Mouse (Mus musculus) C2C12 (cell line): ENCODE data around the gene Hoxc9. TPM values are rescaled to one million over a fixed set of nuclear protein-coding genes. Genes with fewer than 3 reads are reported as not detected.

Source experiments
- H3K27me3 ChIP-seq: one replicate; pipeline ENCODE4 v1.6.1; 2011; ENCODE audit not compliant: control insufficient read depth, insufficient read depth, insufficient read length
- H3K36me3 ChIP-seq: one replicate; pipeline ENCODE4 v1.6.1; 2011; ENCODE audit not compliant: control insufficient read depth, insufficient read depth
- H3K4me3 ChIP-seq: one replicate; pipeline ENCODE4 v1.5.1; 2011; ENCODE audit warnings: mild to moderate bottlenecking, control low read depth; ENCODE audit not compliant: poor library complexity, insufficient read depth, severe bottlenecking
- H3K79me2 ChIP-seq: one replicate; pipeline ENCODE4 v1.6.1; 2011; ENCODE audit not compliant: control insufficient read depth, insufficient read depth
- H3K79me3 ChIP-seq: one replicate; pipeline ENCODE4 v1.6.1; 2011; ENCODE audit warnings: low read depth, control low read depth
- H3ac ChIP-seq: one replicate; pipeline ENCODE3; 2011; ENCODE audit warnings: low read depth; ENCODE audit not compliant: control insufficient read depth, insufficient read length
- CEBPB ChIP-seq: IDR thresholded peaks from one replicate; pipeline ENCODE4 v1.6.1; 2011; ENCODE audit warnings: low read depth, mild to moderate bottlenecking, control low read depth, moderate library complexity
- CTCF ChIP-seq: IDR thresholded peaks from one replicate; pipeline ENCODE4 v1.5.1; 2011; ENCODE audit not compliant: control insufficient read depth, insufficient read depth, insufficient read length
- FOSL1 ChIP-seq: IDR thresholded peaks from one replicate; pipeline ENCODE4 v1.8.0; 2011; ENCODE audit warnings: mild to moderate bottlenecking, low read length; ENCODE audit not compliant: poor library complexity, insufficient read depth, severe bottlenecking
- MAX ChIP-seq: IDR thresholded peaks from one replicate; pipeline ENCODE4 v1.6.1; 2011; ENCODE audit warnings: mild to moderate bottlenecking, control low read depth
- MYOD1 ChIP-seq: IDR thresholded peaks from one replicate; pipeline ENCODE4 v1.6.1; 2011; ENCODE audit warnings: low read depth; ENCODE audit not compliant: control insufficient read depth, insufficient read length
- MYOG ChIP-seq: IDR thresholded peaks from one replicate; pipeline ENCODE4 v1.6.1; 2011; ENCODE audit not compliant: control insufficient read depth, insufficient read length; ENCODE audit errors: extremely low read depth
- USF1 ChIP-seq: IDR thresholded peaks from one replicate; pipeline ENCODE4 v1.6.1; 2011; ENCODE audit warnings: low read depth, mild to moderate bottlenecking, control low read depth, moderate library complexity
- polyA plus RNA-seq: library from polyadenylated mRNA; unstranded; fragments of >200 nt; fragmentation: generic; extraction: Trizol; gene quantifications from one replicate; pipeline ENCODE4 v1.2.1, GENCODE M21; 2012; ENCODE audit warnings: missing spikeins

The Hoxc9 gene
- polyA plus RNA-seq, 1 experiment, result 9.4 TPM

DNA sequence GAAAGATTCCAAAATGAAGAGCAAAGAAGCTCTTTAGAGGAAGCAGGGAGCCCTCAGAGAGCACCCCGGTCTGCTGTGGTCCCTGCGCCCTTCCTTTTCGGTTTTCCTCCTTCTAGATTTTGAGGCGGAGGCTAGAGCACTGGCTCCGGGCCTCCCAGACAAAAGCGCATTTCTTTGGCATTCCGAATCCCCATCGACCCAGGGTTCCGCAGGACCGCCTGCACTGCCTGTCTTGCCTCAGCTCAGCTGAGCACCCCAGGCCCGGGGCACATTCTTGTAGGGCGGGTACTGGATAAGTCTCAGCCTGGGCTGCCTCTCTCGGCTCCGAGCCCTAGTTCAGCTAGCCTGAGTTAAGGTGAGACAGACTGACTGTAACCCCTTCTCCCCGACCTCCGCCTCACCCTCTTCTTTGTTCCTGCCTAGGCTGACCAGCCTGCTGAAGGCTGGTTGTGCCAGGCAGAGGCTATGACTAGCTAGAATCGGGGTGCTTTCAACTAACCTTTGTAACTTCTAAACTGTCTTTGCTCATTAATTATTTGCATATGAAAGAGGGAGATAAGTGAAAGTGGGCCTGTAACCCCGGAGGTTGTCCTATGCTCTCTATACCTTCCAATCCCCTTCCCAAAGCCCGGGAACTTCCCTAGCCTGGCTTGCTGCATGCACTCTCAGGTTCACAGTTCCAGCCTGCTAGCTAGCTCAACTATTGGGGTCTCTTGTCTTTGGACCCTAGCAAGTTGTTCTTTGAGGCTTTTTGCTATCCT lies 39.3 kb downstream of the Hoxc9 start:
- H3K4me3 ChIP-seq, result no peak overlapping the region
- H3ac ChIP-seq, result no peak overlapping the region
- H3K79me3 ChIP-seq, result no peaks in the 10 kb centered on the region
- peaks cover 5% of the 10 kb centered on the region for H3K36me3 ChIP-seq
- H3K79me2 ChIP-seq, result peaks cover under 1% of the 10 kb centered on the region
- no peaks in the 10 kb centered on the region for H3K27me3 ChIP-seq
- no peak for TF ChIP-seq MYOG
- no peak for TF ChIP-seq CTCF
- no peak for TF ChIP-seq FOSL1
- TF ChIP-seq MAX, result no peak

- Histone ChIP-seq H3K36me3 (no peaks in the 10 kb centered on the region), H3K27me3 (no peaks in the 10 kb centered on the region), H3K79me2 (no peaks in the 10 kb centered on the region), H3K79me3 (no peaks in the 10 kb centered on the region), H3K4me3 (no peak within 1 kb of the TSS), H3ac (no peak within 1 kb of the TSS)
- no peak for TF ChIP-seq MYOG
- TF ChIP-seq CTCF, result no peak
- no peak for TF ChIP-seq MAX
- no peak for TF ChIP-seq USF1
- TF ChIP-seq CEBPB, result no peak
- TF ChIP-seq FOSL1, result no peak
- TF ChIP-seq MYOD1, result no peak
Observed at GRCm38 (mm10) chr15:103018636-103019035, 42.4 kb downstream of the Hoxc9 start, which contains the start of gene Hoxc4. Gene Hoxc4 (plus strand): TSS chr15:103018934.

DNA sequence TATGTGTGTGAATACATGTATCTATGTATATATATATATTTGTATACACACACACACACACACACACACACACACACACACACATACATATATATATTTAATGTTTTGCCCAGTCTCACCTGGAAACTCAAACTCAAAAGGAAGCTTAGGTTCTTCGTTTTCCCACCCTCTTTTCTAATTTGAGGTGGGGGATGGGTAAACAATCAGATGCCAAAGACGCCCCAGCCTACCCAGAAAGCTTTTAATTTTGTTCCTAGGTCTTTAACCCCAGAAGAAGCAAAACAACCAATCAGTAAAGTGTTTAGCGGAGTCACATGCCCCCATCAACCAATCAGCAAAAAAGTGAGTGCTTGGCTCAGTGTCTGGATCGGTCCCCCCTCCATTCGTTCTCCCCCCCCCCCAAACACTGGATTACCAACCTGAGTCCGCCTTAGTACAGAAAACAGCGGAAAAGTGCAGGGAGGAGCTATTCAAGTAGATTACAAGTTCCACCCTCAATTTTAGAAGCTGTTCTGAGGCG lies 44.7 kb downstream of the Hoxc9 start:
- Histone ChIP-seq H3K79me2 (no peaks in the 10 kb centered on the region), H3K79me3 (no peaks in the 10 kb centered on the region), H3ac (no peak overlapping the region), H3K36me3 (no peaks in the 10 kb centered on the region), H3K27me3 (no peaks in the 10 kb centered on the region), H3K4me3 (no peak overlapping the region)
- TF ChIP-seq CEBPB (no peak), USF1 (peak; percentile 74), MYOG (no peak), FOSL1 (no peak), MAX (no peak), CTCF (no peak), MYOD1 (no peak)

GRCm38 (mm10) chr15:103021544-103021943 lies 45.3 kb downstream of the Hoxc9 start:
- Histone ChIP-seq H3K79me3 (no peaks in the 10 kb centered on the region), H3ac (no peak overlapping the region), H3K27me3 (no peaks in the 10 kb centered on the region), H3K4me3 (no peak overlapping the region), H3K36me3 (no peaks in the 10 kb centered on the region), H3K79me2 (no peaks in the 10 kb centered on the region)
- no peak for TF ChIP-seq MYOD1
- no peak for TF ChIP-seq FOSL1
- TF ChIP-seq USF1, result no peak
- no peak for TF ChIP-seq CEBPB
- no peak for TF ChIP-seq MYOG
- no peak for TF ChIP-seq MAX
- TF ChIP-seq CTCF, result no peak

DNA sequence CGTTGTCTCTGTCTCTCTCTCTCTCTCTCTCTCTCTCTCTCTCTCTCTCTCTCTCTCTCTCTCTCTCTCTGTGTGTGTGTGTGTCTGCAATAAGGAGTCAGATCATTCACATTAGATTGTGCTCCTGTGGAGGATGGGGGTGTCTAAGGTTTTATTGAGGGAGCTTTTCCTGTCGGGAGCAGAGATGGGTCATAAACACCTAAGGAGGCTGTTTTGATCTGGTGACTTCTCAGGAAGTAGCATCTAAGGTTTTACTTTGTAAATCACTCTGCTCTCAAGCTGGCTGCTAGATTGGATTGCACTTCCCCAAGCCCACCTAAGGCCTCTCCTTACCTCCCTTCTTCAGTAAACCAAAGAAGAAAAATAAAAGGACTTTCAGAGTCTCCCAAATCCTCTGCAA lies 47.9 kb downstream of the Hoxc9 start:
- no peaks in the 10 kb centered on the region for H3K79me3 ChIP-seq
- H3K79me2 ChIP-seq, result peaks cover 4% of the 10 kb centered on the region
- H3K27me3 ChIP-seq, result no peaks in the 10 kb centered on the region
- H3K4me3 ChIP-seq, result no peak overlapping the region
- no peak for TF ChIP-seq USF1
- TF ChIP-seq MAX, result no peak
- no peak for TF ChIP-seq MYOG
- TF ChIP-seq CTCF, result no peak
- TF ChIP-seq CEBPB, result no peak
- TF ChIP-seq FOSL1, result no peak
- TF ChIP-seq MYOD1, result no peak
- no peak overlapping the region for H3ac ChIP-seq
- no peaks in the 10 kb centered on the region for H3K36me3 ChIP-seq
